Mouse (Mus musculus) ES-Bruce4 (cell line): ENCODE data around the gene Ccdc107. TPM values are rescaled to one million over a fixed set of nuclear protein-coding genes. Genes with fewer than 3 reads are reported as not detected.

Experiments
- H3K27ac ChIP-seq: 2 replicates; pipeline ENCODE4 v1.5.1; 2012; ENCODE audit warnings: low read length, inconsistent platforms; ENCODE audit not compliant: insufficient read depth
- H3K27me3 ChIP-seq: 2 replicates; pipeline ENCODE4 v1.6.1; 2012; ENCODE audit warnings: mild to moderate bottlenecking, low read length, inconsistent platforms; ENCODE audit not compliant: control insufficient read depth, poor library complexity, insufficient read depth, severe bottlenecking
- H3K36me3 ChIP-seq: 2 replicates; pipeline ENCODE4 v1.6.1; 2012; ENCODE audit warnings: inconsistent platforms, mild to moderate bottlenecking, low read length, moderate library complexity; ENCODE audit not compliant: control insufficient read depth, poor library complexity, insufficient read depth, severe bottlenecking
- H3K4me1 ChIP-seq: one replicate; pipeline ENCODE4 v1.8.1; 2011; ENCODE audit warnings: low read length; ENCODE audit not compliant: control insufficient read depth, insufficient read depth
- H3K4me3 ChIP-seq: 2 replicates; pipeline ENCODE4 v1.5.1; 2011; ENCODE audit warnings: low read depth, mild to moderate bottlenecking, low read length
- H3K9ac ChIP-seq: 2 replicates; pipeline ENCODE4 v1.6.1; 2012; ENCODE audit warnings: low read depth, mild to moderate bottlenecking, inconsistent platforms; ENCODE audit not compliant: poor library complexity, severe bottlenecking
- H3K9me3 ChIP-seq: replicated peaks from 2 replicates; pipeline ENCODE4 v1.6.1; 2012; ENCODE audit warnings: mild to moderate bottlenecking, low read length, inconsistent platforms; ENCODE audit not compliant: control insufficient read depth, poor library complexity, insufficient read depth, severe bottlenecking
- CTCF ChIP-seq: IDR thresholded peaks from one replicate; pipeline ENCODE4 v1.8.1; 2011; ENCODE audit warnings: low read depth, low read length
- EP300 ChIP-seq: IDR thresholded peaks from 2 replicates; pipeline ENCODE4 v1.6.1; 2011; ENCODE audit warnings: low read depth, low read length; ENCODE audit not compliant: insufficient read depth
- POLR2A ChIP-seq: IDR thresholded peaks from one replicate; pipeline ENCODE4 v1.8.1; 2011; ENCODE audit warnings: low read length; ENCODE audit not compliant: insufficient read depth
- polyA plus RNA-seq: library from polyadenylated mRNA; stranded (reverse); fragments of >200 nt; gene quantifications from 2 replicates; pipeline ENCODE4 v1.2.4, GENCODE M21; 2011; ENCODE audit warnings: low read depth; ENCODE audit not compliant: missing spikeins, insufficient read depth, insufficient read length

The Ccdc107 gene
- polyA plus RNA-seq, 1 experiment = 16.5 TPM

GRCm38 (mm10) chr4:43490801-43491200, 1.9 kb upstream of the Ccdc107 start:
- Histone ChIP-seq H3K4me1 (no peaks in the 10 kb centered on the region), H3K36me3 (0 out of 2 replicates have a peak, but pooled peaks cover 1% of the 10 kb centered on the region), H3K9me3 (no peaks in the 10 kb centered on the region), H3K27ac (no peak overlapping the region), H3K4me3 (no peak overlapping the region), H3K9ac (no peak overlapping the region), H3K27me3 (no peaks in the 10 kb centered on the region)
- TF ChIP-seq POLR2A (no peak), EP300 (no peak), CTCF (no peak)

- H3K27ac ChIP-seq = no peak overlapping the region
- peak overlapping the region; percentile 39; the same call in 1 of the 2 replicates for H3K4me3 ChIP-seq
Observed at GRCm38 (mm10) chr4:43492101-43492820, 439 bp upstream of the Ccdc107 start.

GRCm38 (mm10) chr4:43493186-43493845, 616 bp downstream of the Ccdc107 start:
- peak overlapping the region; percentile 91 for H3K9ac ChIP-seq
- no peaks in the 10 kb centered on the region for H3K27me3 ChIP-seq
- no peak overlapping the region for H3K27ac ChIP-seq
- TF ChIP-seq POLR2A (peak; percentile 95), CTCF (no peak), EP300 (no peak)
- no peaks in the 10 kb centered on the region for H3K4me1 ChIP-seq
- H3K9me3 ChIP-seq = no peaks in the 10 kb centered on the region
- H3K36me3 ChIP-seq = 0 out of 2 replicates have a peak, but pooled peaks cover 5% of the 10 kb centered on the region
- peak overlapping the region; percentile 92 for H3K4me3 ChIP-seq

More at GRCm38 (mm10) chr4:43492101-43492820, 439 bp upstream of the Ccdc107 start:
- TF ChIP-seq CTCF (no peak), EP300 (no peak), POLR2A (no peak)
- 0 out of 2 replicates have a peak, but pooled peaks cover 5% of the 10 kb centered on the region for H3K36me3 ChIP-seq
- no peaks in the 10 kb centered on the region for H3K27me3 ChIP-seq
- H3K9ac ChIP-seq = peak overlapping the region; percentile 41; the same call in 1 of the 2 replicates
- no peaks in the 10 kb centered on the region for H3K4me1 ChIP-seq
- H3K9me3 ChIP-seq = no peaks in the 10 kb centered on the region

GRCm38 (mm10) chr4:43493846-43494240, 1.1 kb downstream of the Ccdc107 start:
- H3K9ac ChIP-seq = peak overlapping the region; percentile 91
- no peaks in the 10 kb centered on the region for H3K27me3 ChIP-seq
- H3K36me3 ChIP-seq = 0 out of 2 replicates have a peak, but pooled peaks cover 5% of the 10 kb centered on the region
- H3K9me3 ChIP-seq = no peaks in the 10 kb centered on the region
- H3K4me3 ChIP-seq = peak overlapping the region; percentile 92
- no peaks in the 10 kb centered on the region for H3K4me1 ChIP-seq
- TF ChIP-seq CTCF (no peak), POLR2A (no peak), EP300 (no peak)
- no peak overlapping the region for H3K27ac ChIP-seq

- Histone ChIP-seq H3K36me3 (0 out of 2 replicates have a peak, but pooled peaks cover 5% of the 10 kb centered on the region), H3K27me3 (no peaks in the 10 kb centered on the region), H3K4me1 (no peaks in the 10 kb centered on the region), H3K27ac (no peak overlapping the region), H3K9ac (no peak overlapping the region), H3K4me3 (no peak overlapping the region), H3K9me3 (no peaks in the 10 kb centered on the region)
- TF ChIP-seq EP300 = no peak
- no peak for TF ChIP-seq CTCF
- no peak for TF ChIP-seq POLR2A
Observed at GRCm38 (mm10) chr4:43496587-43496986, 3.9 kb downstream of the Ccdc107 start.
